Mouse (Mus musculus) limb, embryonic 10.5 days (tissue): Measurements from ENCODE around the gene Rhov. TPM values are rescaled to one million over a fixed set of nuclear protein-coding genes. Genes with fewer than 3 reads are reported as not detected.
A peak's percentile ranks its signal among the peaks of the same experiment; 100 is the strongest.

Experiments
- DNase-seq: peaks from one replicate; pipeline ENCODE4 v3.0.0-alpha.2; 2017; ENCODE audit warnings: low spot score
- H3K27ac ChIP-seq: fragments of 300-500 bp; sonication (generic); 2 replicates; pipeline ENCODE4 v1.5.1; 2016; ENCODE audit warnings: mild to moderate bottlenecking
- H3K27me3 ChIP-seq: fragments of 300-500 bp; sonication (generic); 2 replicates; pipeline ENCODE4 v1.6.1; 2016; ENCODE audit warnings: low read depth, mild to moderate bottlenecking; ENCODE audit not compliant: poor library complexity, severe bottlenecking
- H3K36me3 ChIP-seq: fragments of 300-500 bp; sonication (generic); 2 replicates; pipeline ENCODE4 v1.6.1; 2016; ENCODE audit warnings: mild to moderate bottlenecking, moderate library complexity
- H3K4me1 ChIP-seq: fragments of 300-500 bp; sonication (generic); 2 replicates; pipeline ENCODE4 v1.6.1; 2016
- H3K4me3 ChIP-seq: fragments of 300-500 bp; sonication (generic); 2 replicates; pipeline ENCODE4 v1.5.1; 2016; ENCODE audit warnings: mild to moderate bottlenecking, moderate library complexity
- H3K9me3 ChIP-seq: fragments of 300-500 bp; sonication (generic); replicated peaks from 2 replicates; pipeline ENCODE4 v1.6.1; 2016; ENCODE audit warnings: mild to moderate bottlenecking
- WGBS: fragments of 180-500 bp; shearing (Covaris S2); methylation state at CpG from one replicate; pipeline ENCODE4 v1.1.7; 2016; 5-methylcytosine and 5-hydroxymethylcytosine counted together
- polyA plus RNA-seq: library from polyadenylated mRNA; unstranded; fragments of >200 nt; fragmentation: Nextera tagmentation; extraction: Ambion mirVana; gene quantifications from 2 replicates; pipeline ENCODE4 v1.2.1, GENCODE M21; 2016

The Rhov gene
- polyA plus RNA-seq, 1 experiment from 2014 or later: 7.6 TPM

DNA sequence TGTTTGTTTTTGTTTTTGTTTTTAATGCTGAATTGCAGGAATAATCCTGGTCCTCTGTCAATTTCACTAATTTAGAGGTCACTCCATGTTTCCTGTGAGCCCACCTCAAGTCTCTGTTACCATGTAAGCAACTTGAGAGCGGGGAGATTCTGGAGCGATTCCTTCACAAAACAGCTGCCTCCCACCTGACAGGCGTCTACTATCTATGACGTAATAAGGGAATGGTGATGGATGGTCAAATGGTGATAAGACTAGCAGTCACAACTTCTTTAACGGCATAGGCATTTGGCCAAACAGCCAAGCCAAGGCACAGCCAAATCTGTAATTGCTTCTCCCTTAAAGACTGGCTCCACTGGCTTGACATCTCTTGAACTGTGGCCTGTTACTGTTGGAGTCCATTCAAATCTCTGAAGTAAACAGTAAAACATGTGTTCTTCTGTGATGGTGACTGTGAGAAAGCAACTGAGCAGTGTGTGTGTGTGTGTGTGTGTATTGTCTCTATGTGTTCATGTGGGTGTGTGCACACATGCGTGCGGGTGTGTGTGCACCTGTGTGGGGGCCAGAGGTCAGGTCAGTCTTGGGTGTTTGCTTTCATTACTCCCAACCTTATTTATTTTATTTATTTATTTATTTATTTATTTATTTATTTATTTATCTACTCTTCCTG, 11.0 kb upstream of the Rhov start:
- no peaks in the 10 kb centered on the region for H3K9me3 ChIP-seq
- H3K36me3 ChIP-seq: no peaks in the 10 kb centered on the region
- H3K27ac ChIP-seq: no peak overlapping the region
- no peak for DNase-seq
- 82% methylated on average over 7 of the region's 7 CpGs for WGBS
- no peaks in the 10 kb centered on the region; the same call in 1 of the 2 replicates for H3K4me1 ChIP-seq
- no peak overlapping the region for H3K4me3 ChIP-seq
- H3K27me3 ChIP-seq: no peaks in the 10 kb centered on the region

- Histone ChIP-seq H3K9me3 (no peaks in the 10 kb centered on the region), H3K27me3 (no peaks in the 10 kb centered on the region), H3K4me3 (no peak overlapping the region), H3K27ac (no peak overlapping the region), H3K4me1 (no peaks in the 10 kb centered on the region), H3K36me3 (no peaks in the 10 kb centered on the region)
- no peak for DNase-seq
- WGBS: 92% methylated on average over 23 of the region's 23 CpGs
Measured at GRCm38 (mm10) chr2:119277810-119278209, 6.7 kb upstream of the Rhov start.

- Histone ChIP-seq H3K27me3 (no peaks in the 10 kb centered on the region), H3K9me3 (no peaks in the 10 kb centered on the region), H3K27ac (no peak overlapping the region), H3K4me1 (no peaks in the 10 kb centered on the region), H3K36me3 (no peaks in the 10 kb centered on the region), H3K4me3 (no peak overlapping the region)
- 87% methylated on average over 7 of the region's 7 CpGs for WGBS
- no peak for DNase-seq
Measured at GRCm38 (mm10) chr2:119276926-119277325, 5.9 kb upstream of the Rhov start.

DNA sequence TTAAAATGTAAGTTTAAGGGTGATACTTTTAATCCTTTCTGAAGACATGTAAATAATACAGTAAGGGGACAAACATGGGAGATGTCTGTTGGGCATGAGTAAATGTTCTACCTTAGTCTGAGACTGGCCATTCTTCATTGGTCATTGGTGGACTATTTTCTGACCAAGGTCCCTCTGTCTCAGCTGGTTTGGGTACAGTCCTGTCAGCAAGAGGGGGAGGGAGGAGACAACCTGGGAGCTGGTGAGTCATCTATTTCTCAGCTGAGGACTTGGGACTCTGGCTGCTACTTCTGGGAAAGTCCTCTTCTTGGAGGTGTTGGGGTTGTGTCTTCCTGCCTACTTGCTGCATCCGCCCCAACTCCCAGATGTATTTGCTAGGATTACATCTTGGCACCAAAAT, 3.1 kb upstream of the Rhov start:
- H3K27me3 ChIP-seq: peaks cover 20% of the 10 kb centered on the region
- WGBS: 86% methylated on average over 1 of the region's 1 CpGs
- DNase-seq: no peak
- peaks cover 12% of the 10 kb centered on the region for H3K4me1 ChIP-seq
- no peak overlapping the region for H3K27ac ChIP-seq
- H3K9me3 ChIP-seq: no peaks in the 10 kb centered on the region
- no peaks in the 10 kb centered on the region for H3K36me3 ChIP-seq
- no peak overlapping the region for H3K4me3 ChIP-seq

DNA sequence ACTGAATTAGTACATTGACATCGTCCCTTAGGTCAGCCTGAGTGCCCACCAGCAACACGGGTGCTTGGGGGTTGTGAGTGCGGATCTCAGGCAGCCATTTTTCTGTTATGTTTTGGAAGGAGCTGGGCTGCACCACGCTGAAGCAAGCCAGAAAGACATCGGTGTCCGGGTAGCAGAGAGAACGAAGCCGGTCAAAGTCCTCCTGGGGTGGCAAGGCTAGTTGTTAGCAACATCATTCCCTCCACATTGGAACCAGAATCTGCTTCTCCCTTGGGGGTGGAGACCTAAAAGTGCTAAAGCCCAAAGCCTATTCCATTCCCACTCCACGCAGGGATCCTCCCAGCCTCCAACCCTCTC, 808 bp downstream of the Rhov start:
- Histone ChIP-seq H3K27me3 (peaks cover 39% of the 10 kb centered on the region), H3K36me3 (no peaks in the 10 kb centered on the region), H3K4me1 (peaks cover 12% of the 10 kb centered on the region), H3K27ac (0 out of 2 replicates have a peak overlapping the region, but pooled peaks have one; percentile 59), H3K4me3 (peak overlapping the region; percentile 66), H3K9me3 (no peaks in the 10 kb centered on the region)
- 36% methylated on average over 9 of the region's 9 CpGs for WGBS
- no peak for DNase-seq

DNA sequence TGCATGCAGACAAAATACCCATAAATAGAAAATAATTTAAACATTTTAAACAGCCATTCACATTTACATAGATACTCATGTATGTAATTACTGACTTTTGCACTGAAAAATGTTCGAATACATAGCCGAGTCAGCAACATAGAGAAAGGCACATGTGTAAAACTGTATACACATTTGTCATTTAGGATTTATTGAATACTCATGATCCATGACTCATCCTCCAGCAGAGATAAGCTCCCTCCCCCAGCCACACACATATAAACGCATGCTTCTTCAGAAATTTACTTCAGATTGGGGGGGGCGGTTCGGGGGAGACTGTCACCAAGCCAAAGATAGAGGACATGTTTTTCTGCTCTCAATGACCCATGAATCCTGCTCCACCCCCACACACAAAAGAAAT, 7.3 kb downstream of the Rhov start:
- H3K27me3 ChIP-seq: peaks cover 19% of the 10 kb centered on the region
- H3K4me3 ChIP-seq: no peak overlapping the region
- H3K4me1 ChIP-seq: peaks cover 8% of the 10 kb centered on the region
- WGBS: 84% methylated on average over 5 of the region's 5 CpGs
- no peak overlapping the region for H3K27ac ChIP-seq
- no peaks in the 10 kb centered on the region for H3K9me3 ChIP-seq
- no peak for DNase-seq
- no peaks in the 10 kb centered on the region for H3K36me3 ChIP-seq

DNA sequence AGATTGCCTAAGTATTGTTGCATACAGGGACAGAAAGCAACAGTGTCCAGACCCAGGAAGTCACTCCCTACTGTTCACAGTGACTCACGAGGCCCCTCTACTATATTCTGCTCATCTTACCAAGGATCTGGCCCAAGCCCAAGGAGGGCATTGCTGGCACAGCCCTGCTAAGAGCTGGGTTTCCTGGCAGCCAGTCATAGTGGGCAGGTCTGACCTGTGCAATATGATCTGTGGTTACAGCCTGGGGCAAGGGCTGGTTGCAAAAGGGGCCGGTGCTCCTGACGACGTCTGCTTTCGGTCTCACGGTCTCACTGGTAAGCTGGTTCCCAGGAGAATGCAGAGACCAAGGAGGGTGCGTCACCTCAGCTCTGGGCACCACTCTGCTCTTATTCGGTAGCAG, 8.1 kb downstream of the Rhov start:
- H3K36me3 ChIP-seq: no peaks in the 10 kb centered on the region
- H3K4me3 ChIP-seq: no peak overlapping the region
- no peak for DNase-seq
- 0 out of 2 replicates have a peak, but pooled peaks cover 11% of the 10 kb centered on the region for H3K27me3 ChIP-seq
- no peaks in the 10 kb centered on the region for H3K9me3 ChIP-seq
- peaks cover 8% of the 10 kb centered on the region for H3K4me1 ChIP-seq
- H3K27ac ChIP-seq: no peak overlapping the region
- WGBS: 35% methylated on average over 8 of the region's 8 CpGs

GRCm38 (mm10) chr2:119261326-119261725, 9.7 kb downstream of the Rhov start:
- H3K36me3 ChIP-seq: no peaks in the 10 kb centered on the region
- 0 out of 2 replicates have a peak, but pooled peaks cover 4% of the 10 kb centered on the region for H3K27me3 ChIP-seq
- H3K9me3 ChIP-seq: no peaks in the 10 kb centered on the region
- DNase-seq: no peak
- H3K4me3 ChIP-seq: no peak overlapping the region
- H3K4me1 ChIP-seq: peaks cover 8% of the 10 kb centered on the region
- H3K27ac ChIP-seq: no peak overlapping the region
- 71% methylated on average over 2 of the region's 2 CpGs for WGBS

DNA sequence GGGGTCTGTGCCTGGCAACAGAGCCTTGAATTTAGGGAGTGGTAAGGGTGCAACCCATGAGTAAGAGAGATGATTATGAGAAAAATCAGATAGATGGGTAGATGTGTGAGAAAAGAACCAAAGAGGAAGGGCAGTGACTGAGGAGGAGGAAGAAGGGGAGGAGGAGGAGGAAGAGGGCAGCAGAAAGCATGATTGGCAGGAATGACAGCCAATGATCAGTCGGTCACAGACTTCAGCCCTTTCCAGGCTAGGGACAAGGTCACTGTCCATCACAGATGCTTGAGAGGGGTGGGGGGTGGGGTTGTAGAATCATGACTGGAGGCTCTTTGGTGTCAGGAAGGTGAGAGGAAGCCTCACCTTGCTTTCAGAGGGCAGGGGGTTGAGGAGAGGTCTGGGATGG, 10.6 kb downstream of the Rhov start:
- no peak overlapping the region for H3K4me3 ChIP-seq
- no peak for DNase-seq
- 76% methylated on average over 1 of the region's 1 CpGs for WGBS

DNA sequence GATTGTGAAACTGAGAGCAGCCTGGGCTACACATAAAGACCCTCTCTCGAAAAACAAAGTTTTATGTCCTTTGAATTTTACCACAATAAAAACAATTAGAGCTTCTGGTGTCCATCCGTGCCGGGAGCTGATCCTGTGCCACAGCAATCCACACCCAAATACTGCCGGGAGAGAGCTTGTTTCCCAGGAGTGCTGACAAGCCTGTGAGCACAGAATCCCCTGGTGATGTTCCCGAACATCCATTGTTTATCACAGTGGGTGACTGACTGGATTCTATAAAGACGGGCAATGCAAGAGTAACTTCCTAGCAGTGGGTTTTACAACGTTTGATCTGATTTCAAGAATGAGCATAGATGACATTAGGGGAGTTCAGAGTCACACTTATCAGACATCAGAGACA, 16.1 kb downstream of the Rhov start:
- 33% methylated on average over 7 of the region's 7 CpGs for WGBS
- no peak overlapping the region for H3K27ac ChIP-seq
- peaks cover 7% of the 10 kb centered on the region; the same call in 1 of the 2 replicates for H3K4me1 ChIP-seq
- H3K9me3 ChIP-seq: no peaks in the 10 kb centered on the region
- no peak for DNase-seq
- no peaks in the 10 kb centered on the region for H3K36me3 ChIP-seq
- H3K4me3 ChIP-seq: no peak overlapping the region
- H3K27me3 ChIP-seq: peaks cover 37% of the 10 kb centered on the region

More for the DNA sequence above, 10.6 kb downstream of the Rhov start:
- Histone ChIP-seq H3K9me3 (no peaks in the 10 kb centered on the region), H3K36me3 (no peaks in the 10 kb centered on the region), H3K27me3 (peaks cover 5% of the 10 kb centered on the region; the same call in 1 of the 2 replicates), H3K27ac (no peak overlapping the region), H3K4me1 (peaks cover 8% of the 10 kb centered on the region)

GRCm38 (mm10) chr2:119250826-119251478, 20.1 kb downstream of the Rhov start:
- WGBS: 16% methylated on average over 11 of the region's 11 CpGs
- Histone ChIP-seq H3K27ac (no peak overlapping the region), H3K4me3 (no peak overlapping the region)

GRCm38 (mm10) chr2:119250377-119250776, 20.7 kb downstream of the Rhov start:
- Histone ChIP-seq H3K9me3 (no peaks in the 10 kb centered on the region), H3K4me3 (no peak overlapping the region), H3K27ac (no peak overlapping the region), H3K36me3 (no peaks in the 10 kb centered on the region), H3K27me3 (peaks cover 35% of the 10 kb centered on the region), H3K4me1 (peaks cover 32% of the 10 kb centered on the region)
- no peak for DNase-seq
- 68% methylated on average over 5 of the region's 5 CpGs for WGBS

More at GRCm38 (mm10) chr2:119250826-119251478, 20.1 kb downstream of the Rhov start:
- H3K9me3 ChIP-seq: no peaks in the 10 kb centered on the region
- peaks cover 38% of the 10 kb centered on the region for H3K27me3 ChIP-seq
- peak; percentile 94 for DNase-seq
- no peaks in the 10 kb centered on the region for H3K36me3 ChIP-seq
- H3K4me1 ChIP-seq: peaks cover 32% of the 10 kb centered on the region

- Histone ChIP-seq H3K27me3 (peaks cover 28% of the 10 kb centered on the region), H3K9me3 (no peaks in the 10 kb centered on the region), H3K4me3 (no peak overlapping the region), H3K4me1 (peaks cover 32% of the 10 kb centered on the region), H3K36me3 (no peaks in the 10 kb centered on the region), H3K27ac (no peak overlapping the region)
- DNase-seq: no peak
- 81% methylated on average over 4 of the region's 4 CpGs for WGBS
Measured at GRCm38 (mm10) chr2:119249592-119250061, 21.4 kb downstream of the Rhov start.
